Mouse (Mus musculus) small intestine, adult 2 months (tissue): Measurements from ENCODE around the gene Kirrel3.

Experiments used
- CTCF ChIP-seq: fragments of 200-500 bp; IDR thresholded peaks from 2 replicates; pipeline ENCODE4 v1.5.1; 2012; ENCODE audit warnings: low read depth, mild to moderate bottlenecking, control low read depth, inconsistent platforms, low read length, moderate library complexity, mixed read lengths; ENCODE audit not compliant: insufficient replicate concordance, insufficient read length; ENCODE audit errors: extremely low read depth
- POLR2A ChIP-seq: fragments of 200-500 bp; IDR thresholded peaks from 2 replicates; pipeline ENCODE4 v1.6.1; 2012; ENCODE audit warnings: low read depth, mild to moderate bottlenecking, control low read depth, inconsistent platforms, low read length, moderate library complexity

DNA sequence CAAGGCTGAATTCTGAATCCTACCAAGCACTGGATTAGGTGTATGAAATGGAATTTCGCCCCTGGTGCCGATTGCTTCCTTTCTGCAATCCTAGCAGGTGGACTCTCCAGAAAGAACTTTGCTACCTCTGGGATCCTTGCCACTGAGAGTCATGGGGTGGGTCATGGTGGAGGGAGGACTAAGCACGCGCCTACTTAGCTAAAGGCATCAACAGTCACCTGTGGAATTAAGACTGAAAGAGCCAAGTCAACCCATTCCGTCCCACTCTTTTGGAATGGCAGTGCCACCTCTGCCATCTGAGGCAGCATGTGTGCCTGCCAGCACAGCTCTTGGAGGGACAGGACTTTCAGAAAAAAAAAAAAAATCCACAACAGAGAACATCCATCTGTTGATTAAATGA, 4.1 kb downstream of the Kirrel3 start:
- TF ChIP-seq CTCF, result no peak
- no peak for TF ChIP-seq POLR2A
